Mouse (Mus musculus) brain, adult 2 months (tissue): ENCODE results near the gene Gm36210.
A peak's percentile ranks its signal among the peaks of the same experiment; 100 is the strongest.

Experiments used
- DNase-seq: peaks from one replicate; pipeline ENCODE4 v3.0.0; 2011; ENCODE audit warnings: low read depth, low spot score

Gm36210 gene

DNA sequence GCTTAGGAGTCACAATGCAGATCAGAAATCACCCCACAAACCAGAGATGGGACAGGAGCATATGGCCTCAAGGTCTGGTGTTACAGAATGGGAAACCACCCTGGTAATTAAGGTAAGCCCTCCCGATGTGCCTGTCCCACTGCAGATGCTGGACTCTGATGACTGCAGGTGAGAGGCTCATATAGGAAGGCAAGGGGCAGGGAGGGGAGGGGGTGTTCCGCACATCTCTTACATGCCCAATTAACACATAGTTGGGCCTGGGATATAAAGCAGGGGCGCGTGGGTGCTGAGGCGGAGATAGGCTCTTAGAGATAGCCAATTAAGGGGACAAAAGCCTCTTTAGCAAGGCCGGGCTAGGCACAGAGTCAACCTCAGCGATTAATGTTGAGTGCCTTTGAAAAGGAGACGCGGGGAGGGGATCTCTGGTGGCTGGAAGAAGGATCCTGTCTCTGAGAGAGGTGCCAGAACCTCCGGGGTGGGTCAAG is at the start of gene Gm36210:
Gm36210 (minus strand) TSS at position 51 of the 485 bp plus-strand sequence.
- no peak for DNase-seq

DNA sequence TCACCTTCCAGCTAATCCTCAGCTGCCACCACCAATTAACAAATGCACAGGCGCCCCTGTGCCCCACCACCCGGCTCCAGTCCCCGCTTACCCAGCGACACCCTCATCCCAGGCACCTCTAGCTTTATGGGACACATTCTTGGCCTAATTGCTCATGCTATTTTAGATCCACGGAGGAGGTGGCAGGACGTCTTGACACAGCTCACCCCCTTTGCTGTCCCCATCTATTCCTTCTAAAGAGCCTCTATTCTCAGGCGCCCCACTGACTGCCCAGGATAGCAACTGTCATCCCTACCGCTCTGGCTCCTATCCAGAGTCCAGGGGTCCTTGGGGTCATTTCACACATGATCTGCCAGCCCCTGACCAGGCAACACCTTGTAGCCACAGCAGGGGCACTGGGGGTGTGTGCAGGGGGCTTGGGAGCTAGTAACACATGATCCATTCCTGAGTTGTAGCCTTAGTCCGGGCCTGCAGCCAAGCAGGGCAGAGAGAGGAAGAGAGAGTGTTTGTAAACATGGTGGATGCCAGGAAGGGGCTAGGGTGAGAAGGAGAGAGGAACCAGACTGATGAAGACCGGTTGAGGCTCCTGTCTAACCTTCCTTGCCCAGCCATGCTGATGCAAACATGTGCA is 47.6 kb upstream of the Gm36210 start:
- no peak for DNase-seq

DNA sequence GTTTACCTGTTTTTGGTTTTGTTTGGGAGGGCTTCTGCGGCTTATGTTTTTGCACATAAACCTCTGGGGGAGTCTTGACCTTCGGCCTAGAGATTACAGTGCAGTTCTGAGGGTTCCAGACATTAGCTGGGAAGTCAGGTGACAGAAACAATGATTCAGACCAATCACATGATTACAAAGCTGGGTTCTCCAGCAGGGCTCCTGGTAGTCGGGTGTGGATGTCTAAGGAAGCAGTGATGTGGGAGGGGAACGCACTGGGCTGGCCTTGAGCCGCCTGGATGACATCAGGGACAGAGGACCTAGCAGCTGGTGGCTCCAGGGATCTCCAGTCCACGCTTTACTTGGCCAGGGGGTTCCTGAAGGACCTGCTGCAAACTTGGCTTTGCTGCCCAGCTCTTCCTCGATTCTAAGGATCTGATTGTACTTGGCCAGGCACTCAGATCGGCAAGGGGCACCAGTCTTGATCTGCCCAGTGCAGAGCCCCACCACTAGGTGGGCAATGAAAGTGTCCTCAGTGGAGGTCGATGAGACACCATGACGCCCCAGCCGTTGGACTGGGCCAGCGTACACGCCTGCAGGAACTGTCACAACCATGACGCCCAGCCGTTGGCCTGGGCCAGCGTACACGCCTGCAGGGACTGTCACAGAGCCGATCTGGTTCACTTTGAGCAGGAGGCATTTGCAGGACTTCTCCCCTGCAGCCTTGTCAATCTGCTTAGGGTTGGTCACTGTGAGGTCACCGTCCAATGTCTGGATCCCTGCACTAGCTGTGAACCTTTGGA is 44.4 kb upstream of the Gm36210 start:
- no peak for DNase-seq

DNA sequence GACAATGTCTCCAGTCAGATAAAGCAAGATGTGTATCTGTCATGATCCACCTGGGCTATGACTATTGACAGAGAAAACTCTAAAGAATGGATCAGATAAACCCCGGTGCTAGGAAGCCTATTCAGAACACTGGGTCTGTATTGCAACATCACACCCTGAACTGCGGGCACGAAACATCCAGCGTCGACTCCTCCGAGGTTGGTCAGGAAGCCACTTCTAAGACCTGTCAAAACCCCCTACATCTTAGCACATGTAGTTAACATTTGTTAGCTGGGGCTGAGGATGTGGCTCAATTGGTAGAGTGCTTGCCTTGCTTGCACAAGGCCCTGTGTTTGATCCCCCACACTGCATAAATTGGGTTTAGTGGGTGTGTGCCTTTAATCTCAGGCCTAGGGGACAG is 42.1 kb upstream of the Gm36210 start:
- DNase-seq = no peak

DNA sequence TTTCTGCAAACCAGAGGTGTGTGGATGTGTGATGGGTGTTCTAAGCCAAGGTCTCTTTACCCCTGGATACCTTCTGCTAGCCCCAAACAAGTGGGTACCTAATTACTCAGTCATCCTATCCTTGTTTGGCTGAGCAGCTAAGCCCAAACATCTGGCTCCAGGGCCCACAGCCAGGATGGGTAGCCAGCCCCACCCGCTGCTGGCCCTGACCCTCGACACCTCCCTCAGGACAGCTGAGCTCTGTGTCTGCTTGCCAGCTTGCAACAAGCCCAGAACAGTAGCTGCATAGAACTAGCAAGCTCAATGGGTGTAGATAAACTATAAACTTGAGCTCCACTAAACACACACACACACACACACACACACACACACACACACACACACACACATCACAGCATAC is 41.5 kb upstream of the Gm36210 start:
- peak; percentile 72 for DNase-seq

DNA sequence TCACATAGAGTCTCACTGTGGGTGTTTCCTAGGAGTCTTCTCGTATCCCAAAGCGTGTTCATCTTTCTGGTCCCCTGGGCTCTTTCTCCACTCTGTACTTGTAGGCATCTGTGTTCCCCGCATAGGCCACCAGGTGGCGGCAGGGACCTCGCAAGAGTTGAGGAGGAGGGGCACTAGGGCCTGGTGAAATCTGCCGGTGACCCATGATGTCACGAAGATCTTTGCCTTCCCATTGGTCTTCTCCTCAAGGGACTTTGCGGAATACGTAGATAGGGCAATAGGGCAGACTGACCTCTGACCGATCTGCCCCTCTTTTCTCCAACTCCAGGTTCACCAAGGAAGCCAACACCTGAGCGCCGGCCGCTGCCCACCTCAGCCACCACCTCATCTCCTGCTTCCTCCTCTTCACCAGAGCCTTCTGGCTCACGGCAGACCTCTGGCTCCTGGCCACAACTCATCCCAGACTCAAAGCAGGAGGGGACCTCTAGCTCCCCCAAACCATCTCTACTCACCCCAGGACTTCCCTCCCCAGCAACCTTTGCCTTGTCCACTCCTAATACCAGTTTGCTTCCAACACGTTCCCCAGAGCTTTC is 37.0 kb upstream of the Gm36210 start:
- DNase-seq = peak; percentile 99

DNA sequence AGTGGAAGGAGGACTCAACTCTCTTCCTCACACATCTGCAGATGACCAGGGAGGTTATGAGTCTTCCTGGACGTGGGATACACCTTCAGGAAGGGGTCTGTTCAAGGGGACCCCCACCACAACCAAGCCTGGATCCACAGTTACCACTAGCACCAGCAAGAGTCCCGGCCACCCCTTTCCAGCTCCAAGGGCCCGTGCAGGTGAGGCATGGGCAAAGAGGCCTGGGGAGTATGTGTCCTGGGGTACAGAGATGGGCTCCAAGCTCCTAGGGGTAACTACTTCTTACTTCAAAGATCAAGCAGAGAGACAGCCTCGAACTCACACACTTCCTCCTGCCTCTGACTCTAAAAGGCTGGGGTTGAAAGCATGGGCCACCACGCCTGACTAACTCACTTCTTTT is 36.4 kb upstream of the Gm36210 start:
- no peak for DNase-seq

DNA sequence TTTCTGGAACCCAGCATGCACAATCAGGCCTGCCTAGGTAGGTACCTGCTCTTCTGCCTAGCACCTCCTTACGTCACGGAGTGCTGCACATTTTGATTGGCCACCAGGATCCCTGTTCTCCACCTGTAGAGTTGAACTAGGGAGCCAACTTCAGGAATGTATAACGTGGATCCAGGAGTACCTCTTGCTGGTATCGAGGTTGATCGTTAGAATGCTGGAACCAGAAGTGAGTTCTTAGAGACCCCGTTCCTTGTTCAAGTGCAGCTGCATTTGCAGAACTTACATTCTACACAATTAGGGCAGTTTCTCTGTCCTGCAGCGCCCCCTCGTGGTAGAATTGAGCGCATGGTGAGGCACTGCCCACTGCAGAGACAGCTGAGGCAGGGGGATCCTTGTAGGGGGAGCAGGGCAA is 33.8 kb upstream of the Gm36210 start:
- DNase-seq = peak; percentile 86

DNA sequence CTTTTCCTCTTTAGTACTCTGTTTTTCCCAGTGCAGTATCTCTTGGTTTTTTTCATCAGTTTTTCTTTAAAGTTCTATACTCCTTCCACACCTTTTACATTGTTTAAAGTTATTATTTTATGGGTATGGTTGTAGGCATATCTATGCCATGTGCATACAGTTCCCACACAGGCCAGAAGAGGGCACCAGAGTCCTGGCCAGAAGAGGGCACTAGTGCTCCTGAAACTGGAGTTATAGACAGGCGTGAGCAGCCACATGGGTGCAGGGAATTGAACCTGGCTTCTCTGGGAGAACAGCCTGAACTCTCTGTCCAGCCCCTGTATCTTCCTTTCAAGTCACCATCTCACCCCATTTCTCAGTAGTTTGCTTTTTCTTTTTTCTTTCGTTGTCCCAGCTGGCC is 32.1 kb upstream of the Gm36210 start:
- DNase-seq = peak; percentile 72

DNA sequence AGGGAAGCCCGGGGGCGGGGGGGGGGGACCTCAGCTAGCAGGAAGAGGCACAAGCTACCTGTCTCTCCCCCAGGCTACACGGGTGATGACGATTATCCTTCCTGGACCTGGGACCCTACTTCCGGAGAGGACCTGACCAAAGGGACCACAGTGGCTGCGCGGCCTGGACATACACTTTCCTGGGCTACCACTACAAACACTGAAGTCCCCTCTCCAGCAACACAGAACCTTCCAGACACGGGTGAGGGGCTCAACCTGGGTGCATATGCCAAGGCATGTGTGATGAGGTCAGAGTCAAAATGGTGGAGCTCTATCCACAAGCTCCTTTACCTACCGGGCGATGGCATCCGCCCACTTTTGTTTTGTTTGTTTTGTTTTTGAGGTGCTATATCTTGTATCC is 31.1 kb upstream of the Gm36210 start:
- DNase-seq = no peak

DNA sequence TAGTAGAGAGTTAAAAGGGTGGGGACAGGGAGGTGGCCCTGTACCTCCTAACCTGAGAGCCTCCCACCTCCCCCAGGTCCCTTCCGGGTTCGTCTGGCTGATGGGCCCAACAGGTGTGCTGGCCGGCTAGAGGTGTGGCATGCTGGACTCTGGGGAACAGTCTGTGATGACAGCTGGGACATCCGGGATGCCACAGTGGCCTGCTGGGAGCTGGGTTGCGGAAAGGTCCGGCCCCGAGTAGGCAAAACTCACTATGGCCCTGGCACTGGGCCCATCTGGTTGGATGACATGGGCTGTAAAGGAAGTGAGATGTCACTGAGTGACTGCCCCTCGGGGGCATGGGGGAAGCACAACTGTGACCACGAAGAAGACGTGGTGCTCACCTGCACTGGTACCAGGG is 30.5 kb upstream of the Gm36210 start:
- DNase-seq = no peak

DNA sequence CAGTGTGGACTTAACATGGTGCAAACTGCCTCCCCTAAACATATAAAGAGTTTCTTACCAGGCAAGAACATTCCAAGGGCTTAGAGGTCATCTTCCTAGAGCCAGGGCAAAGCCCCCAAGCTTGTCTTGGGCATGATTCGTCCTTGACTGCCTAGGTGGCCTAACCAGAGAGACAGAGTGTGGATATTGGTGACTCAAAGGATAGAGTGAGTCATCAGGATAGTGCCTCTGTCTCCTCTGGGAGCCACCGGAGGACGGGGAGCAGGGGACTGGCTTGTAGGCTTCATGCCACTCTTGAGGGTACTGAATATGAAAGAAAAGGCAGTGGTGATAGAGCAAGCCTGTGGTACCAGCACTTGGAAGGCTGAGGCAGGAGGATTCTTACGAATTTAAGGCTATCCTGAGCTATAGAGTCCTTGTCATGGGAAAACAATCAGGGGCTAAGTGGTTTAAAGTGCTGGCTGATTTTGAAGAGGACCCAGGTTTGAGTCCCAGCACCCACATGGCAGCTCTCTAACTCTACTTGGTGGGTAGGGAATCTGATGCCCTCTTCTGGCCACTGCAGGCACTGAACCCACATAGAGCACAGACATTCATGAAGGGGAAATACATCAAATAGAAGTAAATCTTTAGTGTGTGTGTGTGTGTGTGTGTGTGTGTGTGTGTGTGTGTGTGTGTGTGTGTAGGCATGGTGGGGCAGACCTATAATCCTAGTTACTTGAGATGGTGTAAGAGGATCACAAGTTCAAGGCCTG is 28.0 kb upstream of the Gm36210 start:
- no peak for DNase-seq

DNA sequence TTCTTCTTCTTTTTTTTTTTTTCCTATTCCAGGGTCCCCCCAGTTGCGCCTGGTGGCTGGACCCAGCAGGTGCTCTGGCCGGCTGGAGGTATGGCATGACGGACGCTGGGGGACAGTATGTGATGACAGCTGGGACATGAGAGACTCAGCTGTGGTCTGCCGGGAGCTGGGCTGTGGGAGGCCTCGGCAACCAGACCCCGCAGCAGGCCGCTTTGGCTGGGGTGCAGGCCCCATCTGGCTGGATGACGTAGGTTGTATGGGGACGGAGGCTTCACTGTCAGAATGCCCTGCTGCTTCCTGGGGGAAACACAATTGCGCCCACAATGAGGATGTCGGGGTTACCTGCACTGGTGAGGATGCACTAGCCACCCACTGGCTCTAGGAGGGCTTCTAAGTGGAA is 26.8 kb upstream of the Gm36210 start:
- DNase-seq = no peak

DNA sequence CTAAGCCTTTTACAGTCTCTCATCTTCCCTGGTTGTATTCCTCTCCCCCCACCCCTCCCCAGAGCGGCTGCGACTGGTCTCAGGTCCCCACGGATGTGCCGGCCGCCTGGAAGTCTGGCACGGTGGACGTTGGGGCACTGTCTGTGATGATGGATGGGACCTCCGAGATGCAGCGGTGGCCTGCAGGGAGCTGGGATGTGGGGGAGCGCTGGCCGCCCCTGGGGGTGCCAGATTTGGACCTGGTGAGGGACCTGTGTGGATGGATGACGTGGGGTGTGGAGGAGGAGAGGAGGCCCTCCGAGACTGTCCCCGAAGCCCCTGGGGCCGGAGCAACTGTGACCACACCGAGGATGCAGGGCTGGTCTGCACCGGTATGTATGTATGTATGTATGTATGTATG is 22.0 kb upstream of the Gm36210 start:
- no peak for DNase-seq

DNA sequence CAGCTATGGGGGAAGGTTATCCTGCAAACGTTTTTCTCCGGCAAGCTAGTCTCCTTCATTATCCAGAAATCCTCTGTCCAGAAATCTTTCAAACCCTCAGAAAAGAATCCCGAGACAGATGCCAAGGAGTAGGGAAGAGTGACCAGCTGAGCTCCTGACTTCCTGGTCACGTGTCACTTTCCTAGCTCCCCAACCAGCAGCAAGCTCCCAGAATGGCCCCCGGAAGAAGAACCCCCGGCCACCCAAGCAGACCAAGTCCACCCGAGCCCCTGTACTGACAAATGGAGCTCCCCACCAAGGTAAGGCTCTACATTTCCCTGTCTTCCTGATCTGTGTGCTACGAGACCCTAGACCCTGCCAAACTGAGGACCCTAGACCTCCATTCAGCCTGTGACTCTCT is 21.4 kb upstream of the Gm36210 start:
- DNase-seq = no peak

DNA sequence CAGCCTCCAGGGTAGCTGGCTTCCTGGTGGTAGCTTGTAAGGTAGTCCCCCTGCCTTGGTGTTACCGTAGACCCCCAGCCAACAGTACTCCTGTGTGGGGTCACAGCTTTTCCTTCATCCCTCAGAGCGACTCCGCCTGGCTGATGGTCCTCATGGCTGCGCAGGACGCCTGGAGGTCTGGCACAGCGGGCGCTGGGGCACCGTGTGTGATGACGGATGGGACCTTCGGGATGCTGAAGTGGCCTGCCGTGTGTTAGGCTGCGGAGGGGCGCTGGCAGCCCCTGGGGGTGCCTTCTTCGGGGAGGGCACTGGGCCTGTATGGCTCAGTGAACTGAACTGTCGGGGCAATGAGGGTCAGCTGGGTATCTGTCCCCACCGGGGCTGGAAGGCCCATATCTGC is 20.5 kb upstream of the Gm36210 start:
- DNase-seq = no peak

DNA sequence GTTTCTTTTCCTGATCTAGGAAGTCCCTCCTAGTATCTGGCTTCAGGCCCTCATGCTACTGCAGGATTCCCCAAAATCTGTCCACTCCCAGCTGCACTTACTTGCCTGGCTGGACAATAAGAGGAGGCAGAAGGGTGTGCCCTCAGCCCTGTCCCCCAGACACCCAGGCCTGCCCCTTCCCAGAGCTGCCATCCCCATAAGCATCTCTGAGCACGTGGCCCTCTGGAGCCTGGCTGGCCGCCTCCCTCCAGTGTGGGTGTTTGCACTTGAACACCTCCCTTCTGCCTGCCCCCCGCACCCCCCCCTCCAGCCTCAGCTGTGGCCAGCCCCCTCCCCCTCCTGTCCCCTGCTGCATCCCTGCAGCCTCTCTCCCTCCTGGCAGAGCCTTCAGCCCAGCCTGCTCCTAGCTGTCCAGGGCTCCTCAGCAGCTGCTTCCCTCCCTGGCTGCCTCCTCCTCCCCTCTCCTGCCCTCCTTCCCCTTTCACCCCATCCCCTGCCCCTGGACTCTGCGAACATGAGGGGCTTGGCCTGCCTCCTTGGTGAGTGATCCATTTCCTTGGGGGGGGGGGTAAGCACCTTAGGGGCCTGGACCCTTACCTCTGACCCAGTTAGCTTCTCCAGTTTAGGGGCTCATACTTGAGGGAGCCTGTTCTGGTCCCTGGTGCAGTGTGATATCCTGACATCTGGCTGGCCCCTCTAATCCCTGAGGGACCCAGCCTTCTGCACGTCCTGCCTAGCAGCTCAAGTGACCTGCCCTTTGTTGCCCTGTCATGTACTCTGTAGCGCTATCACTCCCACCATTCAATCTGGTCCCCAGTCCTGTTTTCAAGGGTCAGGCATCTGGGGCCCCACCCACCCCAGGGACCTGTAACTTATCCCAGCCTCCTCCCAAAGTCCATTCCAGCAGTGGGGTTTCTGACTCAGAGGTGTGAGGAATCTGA is 19.4 kb upstream of the Gm36210 start, which contains the start of gene Ssc5d:
Ssc5d (plus strand) TSS at position 345 of the 941 bp plus-strand sequence.
- DNase-seq = peak; percentile 41

DNA sequence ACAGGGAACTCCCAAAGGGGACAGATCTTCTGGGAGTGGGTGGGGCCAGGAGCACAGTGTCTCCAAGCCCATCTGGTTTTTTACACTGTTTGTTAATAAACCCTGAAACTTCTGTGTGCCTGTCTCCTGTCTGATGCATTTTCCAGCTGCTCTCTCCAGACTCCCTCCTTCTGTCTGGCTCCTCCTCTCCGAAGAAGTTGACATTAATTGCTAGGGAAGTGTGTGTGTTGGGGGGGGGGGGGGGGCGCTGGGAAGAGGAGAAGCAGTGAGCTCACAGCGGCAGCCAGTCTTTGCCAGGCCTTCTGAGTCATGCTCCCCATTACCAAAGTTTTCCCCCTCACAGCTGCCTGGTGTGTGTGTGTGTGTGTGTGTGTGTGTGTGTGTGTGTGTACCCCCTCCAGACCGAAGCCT is 18.6 kb upstream of the Gm36210 start:
- DNase-seq = peak; percentile 89

DNA sequence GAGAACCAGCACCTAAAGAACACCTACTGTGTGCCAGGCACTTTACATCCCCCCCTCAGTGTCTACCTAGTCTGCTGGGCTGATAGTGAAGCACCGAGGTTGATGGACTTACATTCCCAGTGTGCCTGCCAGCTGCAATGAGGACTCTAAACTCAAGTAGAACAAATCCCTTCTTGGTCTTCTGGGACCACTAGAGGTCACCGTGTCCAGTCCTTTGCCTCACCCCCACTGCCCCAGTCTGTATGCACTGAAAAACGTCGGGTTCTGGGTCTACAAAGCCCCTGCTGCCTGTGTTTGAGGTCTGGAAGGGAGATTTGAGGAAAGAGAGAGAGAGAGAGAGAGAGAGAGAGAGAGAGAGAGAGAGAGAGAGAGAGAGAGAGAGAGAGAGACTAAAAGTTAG is 18.2 kb upstream of the Gm36210 start:
- peak; percentile 36 for DNase-seq

DNA sequence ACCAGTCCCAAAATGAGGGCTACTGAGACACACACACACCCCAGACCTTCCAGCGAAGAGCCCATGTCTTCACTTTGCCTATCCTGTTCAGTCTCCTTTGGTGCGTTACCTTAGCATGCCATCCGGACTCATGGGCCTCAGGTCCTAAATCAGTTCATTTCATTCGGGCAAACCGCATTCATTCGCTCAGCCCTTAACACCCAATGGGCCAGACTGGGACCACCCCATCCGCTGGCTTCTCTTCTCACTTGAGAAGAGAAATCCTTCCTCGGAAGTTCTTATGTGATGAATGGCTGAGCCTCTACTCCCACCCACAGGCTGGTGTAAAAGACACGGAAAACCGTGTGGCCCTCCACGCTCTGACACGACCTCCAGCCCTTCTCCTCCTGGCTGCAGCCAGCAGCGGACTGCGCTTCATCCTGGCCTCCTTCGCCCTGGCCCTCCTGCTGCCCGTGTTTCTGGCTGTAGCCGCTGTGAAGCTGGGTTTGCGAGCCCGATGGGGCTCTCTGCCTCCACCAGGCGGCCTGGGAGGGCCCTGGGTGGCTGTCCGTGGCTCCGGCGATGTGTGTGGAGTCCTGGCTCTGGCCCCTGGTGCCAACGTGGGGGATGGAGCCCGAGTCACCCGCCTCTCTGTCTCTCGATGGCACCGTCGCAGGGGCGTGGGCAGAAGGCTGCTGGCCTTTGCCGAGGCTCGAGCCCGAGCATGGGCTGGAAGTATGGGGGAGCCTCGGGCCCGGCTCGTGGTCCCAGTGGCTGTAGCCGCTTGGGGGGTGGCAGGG is 17.5 kb upstream of the Gm36210 start:
- peak; percentile 79 for DNase-seq
